In the genomic region with DNA sequence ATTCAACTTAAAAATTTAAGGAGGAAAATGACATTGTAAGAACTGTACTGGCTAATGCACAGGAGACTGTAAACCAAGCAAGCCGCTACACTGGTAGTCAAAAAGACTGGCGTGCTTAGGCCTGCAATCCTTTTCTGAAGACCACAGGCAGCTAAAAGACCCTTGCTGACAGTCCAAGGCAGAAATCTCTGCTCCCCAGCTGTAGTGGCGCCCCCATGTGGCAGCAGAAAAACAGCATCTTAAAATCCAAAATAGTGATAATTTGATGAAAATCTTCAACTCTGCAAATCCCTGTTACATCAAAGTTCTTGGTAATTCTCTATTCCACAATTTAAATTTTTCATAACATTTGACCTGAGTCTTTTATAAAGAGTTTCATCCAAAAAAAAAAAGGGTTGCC, we compare ENCODE assay signal across 11 mouse cellular contexts. TPM values are rescaled to one million over a fixed set of nuclear protein-coding genes. Genes with fewer than 3 reads are reported as not detected.
DNase-seq lines count a peak whose midpoint lies in the region; TF ChIP-seq lines count a peak whose summit lies in the region.
"Had no signal": no experiment of that assay in that cellular context is flagged by ENCODE, and none has a peak within 500 bp of the region (broad histone marks: within the 10 kb centered on the region; RNA-seq: fewer than 3 reads in every experiment).

No protein-coding gene starts in this region.

- H3K9ac ChIP-seq in ES-Bruce4 (ENCODE audit: low read depth, poor library complexity, severe bottlenecking) = no peak overlapping the region
- H3K9ac ChIP-seq: hindbrain, embryonic 15.5 days; liver, embryonic 13.5 days had no signal

- no peak overlapping the region for H3K27ac ChIP-seq in layer of hippocampus, adult 2 months
- H3K27ac ChIP-seq in ES-Bruce4 (ENCODE audit: insufficient read depth, low read length) = no peak overlapping the region
- H3K27ac ChIP-seq: hindbrain, embryonic 15.5 days; liver, embryonic 13.5 days had no signal

- H3K36me3 ChIP-seq in ES-Bruce4 (ENCODE audit: control insufficient read depth, insufficient read depth, low read length, poor library complexity, severe bottlenecking) = no peaks in the 10 kb centered on the region
- H3K36me3 ChIP-seq: hindbrain, embryonic 15.5 days; liver, embryonic 13.5 days had no signal

- H3K4me1 ChIP-seq in ES-Bruce4 (ENCODE audit: control insufficient read depth, insufficient read depth, low read length) = no peaks in the 10 kb centered on the region
- H3K4me1 ChIP-seq: liver, embryonic 13.5 days had no signal

- no peak for TF ChIP-seq EP300 in ES-Bruce4 (IDR thresholded peaks at IDR 0.05; ENCODE audit: insufficient read depth, low read depth, low read length)

- peaks cover 13% of the 10 kb centered on the region for H3K27me3 ChIP-seq in ES-Bruce4 (ENCODE audit: control insufficient read depth, insufficient read depth, low read length, poor library complexity, severe bottlenecking)
- H3K27me3 ChIP-seq: hindbrain, embryonic 15.5 days had no signal

- TF ChIP-seq POLR2A in ES-Bruce4 (IDR thresholded peaks at IDR 0.05; ENCODE audit: insufficient read depth, low read length) = no peak

- no peaks in the 10 kb centered on the region for H3K9me3 ChIP-seq in ES-Bruce4 (replicated peaks; ENCODE audit: control insufficient read depth, insufficient read depth, low read length, poor library complexity, severe bottlenecking)
- H3K9me3 ChIP-seq: hindbrain, embryonic 15.5 days; liver, embryonic 13.5 days had no signal

- DNase-seq in adrenal gland, postnatal 25 days = peak; percentile 1
- DNase-seq in adrenal gland, adult 2 months = no peak
- DNase-seq in layer of hippocampus, adult 2 months (ENCODE audit: low spot score in 2 of 2) = peak in 1 of 2 experiments; percentile 42
- DNase-seq in layer of hippocampus, adult 9-10 months (ENCODE audit: low spot score) = no peak
- peak; percentile 55 for DNase-seq in embryo, embryonic 10.5 days (ENCODE audit: low spot score)
- no peak for DNase-seq in spleen, postnatal 36 days (ENCODE audit: low spot score in 2 of 2)
- no peak for DNase-seq in lung, postnatal 10 days
- DNase-seq: liver, embryonic 13.5 days; thymus, adult 18-20 months had no signal

- peak; percentile 79 for TF ChIP-seq CTCF in layer of hippocampus, adult 2 months (conservative IDR thresholded peaks at IDR 0.05)
- TF ChIP-seq CTCF in ES-Bruce4 (IDR thresholded peaks at IDR 0.05; ENCODE audit: low read depth, low read length) = peak; percentile 66

- H3K4me3 ChIP-seq in layer of hippocampus, adult 2 months = no peak overlapping the region
- no peak overlapping the region for H3K4me3 ChIP-seq in ES-Bruce4 (ENCODE audit: low read depth, low read length)
- H3K4me3 ChIP-seq: hindbrain, embryonic 15.5 days; liver, embryonic 13.5 days had no signal

RNA-seq across cellular contexts. Expression of gene Trhde, which starts 3.8 kb away (rescaled TPM):
- 0.12 and 0.57 TPM in 2 replicates for total RNA-seq in adrenal gland, postnatal 25 days (2021)
- total RNA-seq in adrenal gland, adult 2 months (2021) = under 1 TPM; 0.35 to 0.66 TPM
- 0.40 and 0.55 TPM in 2 replicates for polyA plus RNA-seq in adrenal gland, adult 2 months (2012; rRNA removed)
- 10 to 100 TPM; 32.2 to 33.6 TPM for total RNA-seq in layer of hippocampus, adult 2 months (2021)
- not detected in 2 replicates for polyA plus RNA-seq in ES-Bruce4 (2011; ENCODE audit: insufficient read depth, insufficient read length, low read depth, missing spikeins)
- polyA plus RNA-seq: liver, embryonic 13.5 days had no signal

Comparison
In these comparisons a context has a peak if more than half of its experiments do, and no peak if none do; other contexts are left out.
1. DNase-seq: peak in adrenal gland, postnatal 25 days (single experiment) and embryo, embryonic 10.5 days (single experiment); none in adrenal gland, adult 2 months (single experiment), layer of hippocampus, adult 9-10 months (single experiment), spleen, postnatal 36 days (0 of 2) and lung, postnatal 10 days (single experiment).
2. RNA of gene Trhde, which starts 3.8 kb away (total RNA-seq): 32.2 to 33.6 TPM in layer of hippocampus, adult 2 months; 0.35 to 0.66 TPM in adrenal gland, adult 2 months and 0.12 to 0.57 TPM in adrenal gland, postnatal 25 days; every median in the first group is over 10 times any median in the second.